Mouse (Mus musculus): ENCODE measurements around the gene Kcnj9.

GRCm38 (mm10) chr1:172358341-172358740, 29.2 kb upstream of the Kcnj9 start:
- TF ChIP-seq CTCF (IDR thresholded peaks at IDR 0.05; ENCODE audit: extremely low read depth, insufficient read depth, insufficient read length, insufficient replicate concordance) (no peak), POLR2A (IDR thresholded peaks at IDR 0.05; ENCODE audit: low read depth, low read length) (no peak)

All from spleen, adult 2 months (tissue).